Mouse (Mus musculus): ENCODE measurements around the gene Aatk.

GRCm38 (mm10) chr11:120053846-120054245, 6.9 kb upstream of the Aatk start:
- TF ChIP-seq GATA1 (IDR thresholded peaks at IDR 0.05; ENCODE audit: borderline replicate concordance, low read length): no peak
- TF ChIP-seq CTCF (IDR thresholded peaks at IDR 0.05; ENCODE audit: low read depth, low read length): no peak
- no peak for TF ChIP-seq TAL1 (conservative IDR thresholded peaks at IDR 0.05; ENCODE audit: low read depth, low read length)
- no peak for TF ChIP-seq POLR2AphosphoS5 (IDR thresholded peaks at IDR 0.05; ENCODE audit: insufficient replicate concordance, low read depth, low read length)

Data from G1E (cell line).